Mouse (Mus musculus): ENCODE data around the gene Proser1. TPM values are rescaled to one million over a fixed set of nuclear protein-coding genes. Genes with fewer than 3 reads are reported as not detected.

Proser1 gene
- polyA plus RNA-seq, 1 experiment = 31.3 TPM

GRCm38 (mm10) chr3:53477468-53477867 is 14.0 kb downstream of the Proser1 start:
- H3K4me3 ChIP-seq (ENCODE audit: low read depth, low read length) = no peak overlapping the region
- no peaks in the 10 kb centered on the region for H3K27me3 ChIP-seq (ENCODE audit: control insufficient read depth, insufficient read depth, low read length, poor library complexity, severe bottlenecking)
- H3K36me3 ChIP-seq (ENCODE audit: control insufficient read depth, insufficient read depth, low read length, poor library complexity, severe bottlenecking) = peaks cover 26% of the 10 kb centered on the region
- H3K4me1 ChIP-seq (ENCODE audit: control insufficient read depth, insufficient read depth, low read length) = no peaks in the 10 kb centered on the region
- no peaks in the 10 kb centered on the region for H3K9me3 ChIP-seq (replicated peaks; ENCODE audit: control insufficient read depth, insufficient read depth, low read length, poor library complexity, severe bottlenecking)
- no peak overlapping the region for H3K9ac ChIP-seq (ENCODE audit: low read depth, poor library complexity, severe bottlenecking)
- no peak overlapping the region for H3K27ac ChIP-seq (ENCODE audit: insufficient read depth, low read length)
- TF ChIP-seq POLR2A (IDR thresholded peaks at IDR 0.05; ENCODE audit: insufficient read depth, low read length) (no peak), EP300 (IDR thresholded peaks at IDR 0.05; ENCODE audit: insufficient read depth, low read depth, low read length) (no peak), CTCF (IDR thresholded peaks at IDR 0.05; ENCODE audit: low read depth, low read length) (no peak)

- Histone ChIP-seq H3K36me3 (ENCODE audit: control insufficient read depth, insufficient read depth, low read length, poor library complexity, severe bottlenecking) (peaks cover 19% of the 10 kb centered on the region), H3K27ac (ENCODE audit: insufficient read depth, low read length) (no peak overlapping the region), H3K27me3 (ENCODE audit: control insufficient read depth, insufficient read depth, low read length, poor library complexity, severe bottlenecking) (no peaks in the 10 kb centered on the region), H3K4me3 (ENCODE audit: low read depth, low read length) (peak overlapping the region; percentile 14), H3K9ac (ENCODE audit: low read depth, poor library complexity, severe bottlenecking) (no peak overlapping the region), H3K9me3 (replicated peaks; ENCODE audit: control insufficient read depth, insufficient read depth, low read length, poor library complexity, severe bottlenecking) (no peaks in the 10 kb centered on the region), H3K4me1 (ENCODE audit: control insufficient read depth, insufficient read depth, low read length) (no peaks in the 10 kb centered on the region)
- TF ChIP-seq POLR2A (IDR thresholded peaks at IDR 0.05; ENCODE audit: insufficient read depth, low read length) (no peak), CTCF (IDR thresholded peaks at IDR 0.05; ENCODE audit: low read depth, low read length) (peak; percentile 39)
These were observed 15.1 kb downstream of the Proser1 start for GRCm38 (mm10) chr3:53478419-53479046.

GRCm38 (mm10) chr3:53483414-53484059 is 20.1 kb downstream of the Proser1 start:
- Histone ChIP-seq H3K9ac (ENCODE audit: low read depth, poor library complexity, severe bottlenecking) (no peak overlapping the region), H3K27me3 (ENCODE audit: control insufficient read depth, insufficient read depth, low read length, poor library complexity, severe bottlenecking) (no peaks in the 10 kb centered on the region), H3K36me3 (ENCODE audit: control insufficient read depth, insufficient read depth, low read length, poor library complexity, severe bottlenecking) (0 out of 2 replicates have a peak, but pooled peaks cover 2% of the 10 kb centered on the region), H3K27ac (ENCODE audit: insufficient read depth, low read length) (no peak overlapping the region), H3K9me3 (replicated peaks; ENCODE audit: control insufficient read depth, insufficient read depth, low read length, poor library complexity, severe bottlenecking) (no peaks in the 10 kb centered on the region), H3K4me3 (ENCODE audit: low read depth, low read length) (no peak overlapping the region), H3K4me1 (ENCODE audit: control insufficient read depth, insufficient read depth, low read length) (no peaks in the 10 kb centered on the region)
- TF ChIP-seq CTCF (IDR thresholded peaks at IDR 0.05; ENCODE audit: low read depth, low read length) (no peak), POLR2A (IDR thresholded peaks at IDR 0.05; ENCODE audit: insufficient read depth, low read length) (no peak), EP300 (IDR thresholded peaks at IDR 0.05; ENCODE audit: insufficient read depth, low read depth, low read length) (no peak)

GRCm38 (mm10) chr3:53486561-53486960 is 23.1 kb downstream of the Proser1 start:
- Histone ChIP-seq H3K9ac (ENCODE audit: low read depth, poor library complexity, severe bottlenecking) (no peak overlapping the region), H3K27ac (ENCODE audit: insufficient read depth, low read length) (no peak overlapping the region), H3K27me3 (ENCODE audit: control insufficient read depth, insufficient read depth, low read length, poor library complexity, severe bottlenecking) (no peaks in the 10 kb centered on the region), H3K4me1 (ENCODE audit: control insufficient read depth, insufficient read depth, low read length) (no peaks in the 10 kb centered on the region), H3K36me3 (ENCODE audit: control insufficient read depth, insufficient read depth, low read length, poor library complexity, severe bottlenecking) (0 out of 2 replicates have a peak, but pooled peaks cover 2% of the 10 kb centered on the region), H3K9me3 (replicated peaks; ENCODE audit: control insufficient read depth, insufficient read depth, low read length, poor library complexity, severe bottlenecking) (no peaks in the 10 kb centered on the region), H3K4me3 (ENCODE audit: low read depth, low read length) (no peak overlapping the region)
- no peak for TF ChIP-seq POLR2A (IDR thresholded peaks at IDR 0.05; ENCODE audit: insufficient read depth, low read length)

GRCm38 (mm10) chr3:53486996-53487576 is 23.6 kb downstream of the Proser1 start:
- Histone ChIP-seq H3K4me1 (ENCODE audit: control insufficient read depth, insufficient read depth, low read length) (no peaks in the 10 kb centered on the region), H3K4me3 (ENCODE audit: low read depth, low read length) (no peak overlapping the region), H3K9me3 (replicated peaks; ENCODE audit: control insufficient read depth, insufficient read depth, low read length, poor library complexity, severe bottlenecking) (no peaks in the 10 kb centered on the region), H3K27ac (ENCODE audit: insufficient read depth, low read length) (no peak overlapping the region), H3K9ac (ENCODE audit: low read depth, poor library complexity, severe bottlenecking) (no peak overlapping the region), H3K27me3 (ENCODE audit: control insufficient read depth, insufficient read depth, low read length, poor library complexity, severe bottlenecking) (no peaks in the 10 kb centered on the region), H3K36me3 (ENCODE audit: control insufficient read depth, insufficient read depth, low read length, poor library complexity, severe bottlenecking) (no peaks in the 10 kb centered on the region)
- TF ChIP-seq CTCF (IDR thresholded peaks at IDR 0.05; ENCODE audit: low read depth, low read length) (no peak), EP300 (IDR thresholded peaks at IDR 0.05; ENCODE audit: insufficient read depth, low read depth, low read length) (no peak), POLR2A (IDR thresholded peaks at IDR 0.05; ENCODE audit: insufficient read depth, low read length) (no peak)

GRCm38 (mm10) chr3:53488353-53488752 is 24.9 kb downstream of the Proser1 start, which contains the start of gene Stoml3:
Stoml3 (plus strand) TSS chr3:53488653.
- Histone ChIP-seq H3K27me3 (ENCODE audit: control insufficient read depth, insufficient read depth, low read length, poor library complexity, severe bottlenecking) (no peaks in the 10 kb centered on the region), H3K27ac (ENCODE audit: insufficient read depth, low read length) (no peak within 1 kb of the TSS), H3K9ac (ENCODE audit: low read depth, poor library complexity, severe bottlenecking) (no peak within 1 kb of the TSS), H3K9me3 (replicated peaks; ENCODE audit: control insufficient read depth, insufficient read depth, low read length, poor library complexity, severe bottlenecking) (no peaks in the 10 kb centered on the region), H3K4me3 (ENCODE audit: low read depth, low read length) (no peak within 1 kb of the TSS), H3K4me1 (ENCODE audit: control insufficient read depth, insufficient read depth, low read length) (no peaks in the 10 kb centered on the region), H3K36me3 (ENCODE audit: control insufficient read depth, insufficient read depth, low read length, poor library complexity, severe bottlenecking) (no peaks in the 10 kb centered on the region)
- TF ChIP-seq POLR2A (IDR thresholded peaks at IDR 0.05; ENCODE audit: insufficient read depth, low read length) (no peak), EP300 (IDR thresholded peaks at IDR 0.05; ENCODE audit: insufficient read depth, low read depth, low read length) (no peak), CTCF (IDR thresholded peaks at IDR 0.05; ENCODE audit: low read depth, low read length) (no peak)
